Mouse (Mus musculus) cerebellum, adult 11 months (tissue): ENCODE results near the gene Trabd2b.

Experiments used
- DNase-seq: peaks from one replicate; pipeline ENCODE4 v3.0.0; 2022

Gene Trabd2b

DNA sequence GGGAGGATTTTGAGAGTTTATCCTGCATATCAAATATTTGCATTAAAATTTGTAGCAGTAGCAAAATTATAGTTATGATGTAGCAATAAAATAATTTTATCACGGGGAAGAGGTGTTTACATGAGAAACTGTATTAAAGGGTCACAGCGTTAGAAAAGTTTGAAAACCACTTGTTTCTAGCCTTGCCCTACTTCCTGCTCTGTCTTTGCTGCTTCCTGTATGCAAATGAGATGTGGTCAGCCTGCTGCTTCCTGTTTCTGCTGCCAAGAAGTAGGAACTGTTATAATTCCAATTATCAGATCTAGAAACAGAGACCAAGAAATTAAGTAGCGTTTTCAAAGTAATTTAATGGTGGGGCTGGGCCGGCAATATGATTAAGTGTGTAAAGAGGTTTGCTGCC, 245.9 kb downstream of the Trabd2b start:
- DNase-seq, result no peak

DNA sequence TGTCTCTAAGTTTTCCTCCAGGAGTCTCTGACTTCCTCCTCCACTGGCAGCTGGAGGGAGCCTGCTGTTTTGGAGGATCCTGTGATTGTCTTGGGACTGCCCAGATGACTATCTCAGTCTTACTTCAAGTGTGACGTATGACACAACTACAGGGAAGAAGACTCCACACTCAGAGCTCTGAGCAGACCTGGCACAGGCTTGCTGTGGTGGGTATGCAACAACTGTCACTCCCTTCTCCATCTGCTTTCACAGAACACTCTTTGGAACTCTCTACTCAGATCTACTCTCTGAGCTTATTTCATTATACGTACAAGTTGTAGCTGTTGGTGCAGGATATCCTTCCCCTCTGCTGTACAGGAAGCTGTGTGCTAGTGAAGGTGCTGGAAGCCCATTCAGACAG, 251.4 kb downstream of the Trabd2b start:
- DNase-seq, result no peak

DNA sequence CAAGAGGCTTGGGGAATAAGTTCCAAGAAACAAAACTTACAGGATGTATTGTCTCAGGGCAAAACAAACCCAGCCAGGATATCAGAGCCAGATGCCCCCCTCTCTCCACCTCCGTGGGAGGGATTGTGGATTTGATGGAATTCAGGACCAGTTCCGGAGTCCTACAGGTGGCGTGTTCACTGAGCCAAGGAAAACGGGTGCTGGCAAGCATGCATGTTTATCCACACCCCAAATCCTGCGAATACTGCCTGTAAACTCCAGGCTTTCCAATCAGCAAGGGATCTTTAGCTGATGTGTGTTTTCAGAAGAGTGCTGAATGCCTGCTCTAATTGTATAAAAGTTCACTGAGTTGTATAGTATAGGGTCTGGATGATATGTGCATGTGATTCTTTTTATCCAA, 253.4 kb downstream of the Trabd2b start:
- no peak for DNase-seq

DNA sequence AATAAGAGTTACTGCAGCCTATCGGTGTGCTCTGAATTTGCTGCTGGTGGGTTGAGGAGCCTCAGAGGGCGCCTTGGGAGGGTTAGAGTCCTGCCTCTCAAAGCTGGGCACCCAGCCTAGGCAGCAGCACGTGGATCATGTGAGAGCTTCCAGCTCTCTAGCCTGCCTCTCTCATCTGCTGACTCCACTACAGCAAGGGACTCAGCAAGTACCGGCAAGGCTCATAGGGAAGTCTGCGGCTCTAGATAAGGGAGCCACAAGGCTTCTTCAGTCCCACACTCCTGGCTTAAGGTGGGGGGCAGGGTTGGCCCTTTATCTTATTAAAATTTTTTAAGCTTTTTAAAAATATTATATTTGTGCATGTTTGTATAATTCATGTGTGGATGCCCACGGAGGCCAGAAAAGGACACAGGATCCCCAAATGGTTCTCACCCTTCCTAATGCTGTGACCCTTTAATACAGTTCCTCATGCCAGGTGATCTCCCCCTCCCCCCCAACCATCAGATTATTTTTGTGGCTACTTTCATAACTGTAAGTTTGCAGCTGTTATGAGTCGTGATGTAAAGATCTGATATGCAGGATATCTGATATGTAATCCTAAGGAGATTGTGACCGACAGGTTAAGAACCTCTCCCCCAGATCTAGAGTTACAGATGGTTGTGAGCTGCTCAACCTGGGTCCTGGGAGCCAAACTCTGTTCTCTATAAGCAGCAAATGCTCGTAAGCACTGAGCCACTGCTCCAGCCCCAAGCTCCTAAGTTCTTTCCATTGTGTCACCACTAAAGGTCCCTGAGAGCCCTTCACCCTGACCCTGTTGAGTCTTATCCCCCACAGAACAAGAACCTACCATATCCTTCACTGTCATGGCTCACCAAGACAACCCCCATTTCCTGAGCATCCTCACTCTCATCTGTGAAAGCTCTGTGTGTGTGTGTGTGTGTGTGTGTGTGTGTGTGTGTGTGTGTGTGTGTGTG, 257.8 kb downstream of the Trabd2b start:
- DNase-seq, result no peak
